Mouse (Mus musculus) embryo, embryonic 10.5 days (tissue): ENCODE measurements at regions not wholly inside any gene's neighbourhood (a gene's known extent, or its start where the extent isn't known, plus 50 kb on each side); places are given as distances from the start of the nearest gene placed in this dataset.
"Not testable (repeated sequence)": the region's sequence is repeated elsewhere in the genome, so short reads cannot be mapped to it uniquely, and the experiment has no call there.

Source experiments
- DNase-seq: peaks from one replicate; pipeline ENCODE4 v3.0.0-alpha.2; 2015; ENCODE audit warnings: low spot score

DNA sequence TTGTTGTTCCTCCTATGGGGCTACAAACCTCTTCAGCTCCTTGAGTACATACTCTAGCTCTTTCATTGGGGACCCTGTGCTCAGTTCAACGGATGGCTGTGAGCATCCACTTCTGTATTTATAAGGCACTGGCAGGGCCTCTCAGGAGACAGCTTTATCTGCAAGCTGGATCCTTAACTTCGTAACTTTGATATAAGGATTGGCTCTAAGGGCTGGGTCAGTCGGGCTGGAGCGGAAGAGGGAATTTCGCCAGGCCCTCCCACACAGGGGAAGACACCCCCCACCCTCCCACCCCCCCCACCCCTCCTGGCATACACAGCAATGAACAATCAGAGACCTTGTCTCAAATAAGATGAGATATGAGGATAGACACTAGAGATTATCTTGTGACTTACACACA is 304.3 kb upstream of the Chordc1 start:
- DNase-seq: peak; percentile 52

GRCm38 (mm10) chr9:18002557-18002956 is 289.4 kb upstream of the Chordc1 start:
- DNase-seq: peak; percentile 41

DNA sequence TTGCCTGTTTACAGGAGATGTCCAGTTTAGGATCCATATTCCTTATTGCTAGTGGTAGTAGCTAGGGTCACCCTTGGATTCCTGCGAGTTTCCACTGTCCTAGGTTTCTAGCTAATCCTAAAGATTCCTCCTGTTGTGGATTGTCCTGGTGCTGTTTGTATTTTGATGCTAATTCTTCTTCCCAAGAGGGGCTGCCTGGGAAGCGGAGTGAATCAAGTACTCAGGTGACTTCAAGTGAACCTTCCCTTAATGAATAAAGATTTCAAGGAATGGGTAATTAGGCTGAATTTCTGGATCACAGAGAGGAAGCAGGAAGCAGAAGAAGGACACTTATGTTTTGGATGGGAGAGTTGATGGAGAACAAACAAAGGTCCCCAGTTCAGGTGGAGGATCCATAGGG is 250.6 kb upstream of the Chordc1 start:
- DNase-seq: no peak

GRCm38 (mm10) chr9:18042636-18043035 is 249.3 kb upstream of the Chordc1 start:
- DNase-seq: not testable (repeated sequence)

GRCm38 (mm10) chr9:18076942-18077341 is 215.0 kb upstream of the Chordc1 start:
- DNase-seq: no peak

DNA sequence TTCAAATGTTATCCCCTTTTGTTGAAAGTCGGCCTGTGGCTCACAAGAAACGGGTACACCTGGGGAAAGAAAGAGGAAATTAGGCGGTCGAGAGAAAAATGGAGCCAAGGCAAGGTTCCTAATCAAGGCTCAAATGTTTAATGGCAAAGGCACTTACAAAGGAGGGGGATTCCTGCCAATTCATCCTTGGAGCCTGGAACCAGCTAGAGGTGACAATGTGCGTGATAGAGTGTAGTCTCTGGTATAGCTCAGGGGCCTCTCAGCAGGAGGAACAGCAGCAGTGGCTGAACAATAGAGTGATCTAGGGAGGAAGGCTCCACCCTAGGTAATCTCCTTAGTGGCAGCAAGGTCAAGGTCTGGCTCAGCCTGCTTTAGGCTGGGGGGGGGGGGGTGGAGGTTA is 213.5 kb upstream of the Chordc1 start:
- DNase-seq: not testable (repeated sequence)

DNA sequence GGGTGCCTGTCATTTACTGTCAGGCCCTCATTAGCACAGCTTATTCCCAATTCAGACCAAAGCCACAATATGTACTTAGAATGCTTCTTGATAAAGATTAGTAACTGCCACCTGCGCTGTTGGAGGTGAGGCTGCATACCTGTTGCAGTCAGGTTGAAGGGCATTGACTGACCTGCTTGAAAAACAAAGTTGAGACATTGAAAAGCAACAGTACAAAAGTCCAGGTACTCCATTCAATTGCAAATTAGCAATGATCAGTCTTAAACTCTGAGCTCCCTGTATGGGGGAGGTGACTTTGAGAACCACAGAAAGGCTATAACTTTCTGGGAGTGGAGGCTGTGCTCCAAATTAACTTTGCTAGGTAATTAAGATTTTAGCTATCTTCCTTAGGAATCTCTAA is 212.8 kb upstream of the Chordc1 start:
- not testable (repeated sequence) for DNase-seq
